Mouse (Mus musculus) intestine, postnatal 0 days (tissue): ENCODE data around the gene Itga8. TPM values are rescaled to one million over a fixed set of nuclear protein-coding genes. Genes with fewer than 3 reads are reported as not detected.

ENCODE experiments used
- ATAC-seq: fragments of 200-750 bp; cut with Nextera tagmentation; 2 replicates; pipeline ENCODE4 v1.8.0; 2017; ENCODE audit warnings: mild to moderate bottlenecking, moderate TSS enrichment, moderate library complexity
- H3K27ac ChIP-seq: fragments of 300-500 bp; sonication (generic); 2 replicates; pipeline ENCODE4 v1.5.1; 2014; ENCODE audit warnings: mild to moderate bottlenecking, low read depth, low read length, moderate library complexity
- H3K27me3 ChIP-seq: fragments of 300-500 bp; sonication (generic); replicated peaks from 2 replicates; pipeline ENCODE4 v1.6.1; 2014; ENCODE audit warnings: low read length, mixed read lengths; ENCODE audit not compliant: control insufficient read depth, insufficient read depth
- H3K36me3 ChIP-seq: fragments of 300-500 bp; sonication (generic); 2 replicates; pipeline ENCODE4 v1.6.1; 2014; ENCODE audit warnings: mild to moderate bottlenecking, moderate library complexity; ENCODE audit not compliant: control insufficient read depth, insufficient read depth
- H3K4me1 ChIP-seq: fragments of 300-500 bp; sonication (generic); replicated peaks from 2 replicates; pipeline ENCODE4 v1.6.1; 2014; ENCODE audit warnings: antibody characterized with exemption, low read length, mixed read lengths; ENCODE audit not compliant: control insufficient read depth, insufficient read depth
- H3K4me2 ChIP-seq: fragments of 300-500 bp; sonication (generic); replicated peaks from 2 replicates; pipeline ENCODE4 v1.6.1; 2014; ENCODE audit warnings: low read depth, mild to moderate bottlenecking, moderate library complexity
- H3K4me3 ChIP-seq: fragments of 300-500 bp; sonication (generic); 2 replicates; pipeline ENCODE4 v1.5.1; 2014; ENCODE audit warnings: low read depth, low read length
- H3K9ac ChIP-seq: fragments of 300-500 bp; sonication (generic); 2 replicates; pipeline ENCODE4 v1.6.1; 2014; ENCODE audit warnings: mild to moderate bottlenecking, low read depth, low read length
- H3K9me3 ChIP-seq: fragments of 300-500 bp; sonication (generic); 2 replicates; pipeline ENCODE4 v1.6.1; 2016; ENCODE audit warnings: mixed run types; ENCODE audit not compliant: control insufficient read depth
- CTCF ChIP-seq: sonication (generic); IDR thresholded peaks from 2 replicates; pipeline ENCODE4 v1.5.1; 2016; ENCODE audit warnings: low read depth, mild to moderate bottlenecking, control low read depth, antibody characterized with exemption, moderate library complexity
- WGBS: fragments of 180-500 bp; shearing (Covaris S2); extraction: QIAGEN DNeasy Blood & Tissue Kit; methylation state at CpG from one replicate; pipeline ENCODE4 v1.1.7; 2014; 5-methylcytosine and 5-hydroxymethylcytosine counted together
- polyA plus RNA-seq: library from polyadenylated mRNA; unstranded; fragments of >200 nt; fragmentation: Nextera tagmentation; extraction: Ambion mirVana; gene quantifications from 2 replicates; pipeline ENCODE4 v1.2.1, GENCODE M21; 2015

Itga8 gene
- polyA plus RNA-seq, 1 experiment from 2014 or later: 5.2 TPM

DNA sequence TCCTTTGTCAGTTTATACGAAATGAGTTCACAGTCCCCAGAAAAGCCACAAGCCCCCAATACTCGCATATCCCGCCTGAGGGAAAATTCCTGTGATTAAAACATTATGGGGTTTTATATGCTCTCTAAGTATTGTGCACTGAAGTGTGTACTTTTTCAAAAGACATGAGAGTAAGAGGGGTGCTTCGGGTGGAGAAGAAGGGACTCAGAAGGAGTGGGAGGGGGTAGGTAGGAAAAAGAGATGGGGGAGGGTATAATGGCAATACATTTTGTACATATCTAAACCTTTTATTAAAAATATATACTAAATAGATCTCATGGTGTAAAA is 88.3 kb downstream of the Itga8 start:
- no peaks in the 10 kb centered on the region for H3K27me3 ChIP-seq
- no peak for TF ChIP-seq CTCF
- H3K9me3 ChIP-seq: no peaks in the 10 kb centered on the region
- no peak overlapping the region for H3K4me2 ChIP-seq
- no peaks in the 10 kb centered on the region for H3K4me1 ChIP-seq
- H3K4me3 ChIP-seq: no peak overlapping the region
- no peak overlapping the region for H3K9ac ChIP-seq
- ATAC-seq: no peak
- H3K36me3 ChIP-seq: no peaks in the 10 kb centered on the region
- H3K27ac ChIP-seq: no peak overlapping the region
- WGBS: 55% methylated on average over 4 of the region's 4 CpGs

DNA sequence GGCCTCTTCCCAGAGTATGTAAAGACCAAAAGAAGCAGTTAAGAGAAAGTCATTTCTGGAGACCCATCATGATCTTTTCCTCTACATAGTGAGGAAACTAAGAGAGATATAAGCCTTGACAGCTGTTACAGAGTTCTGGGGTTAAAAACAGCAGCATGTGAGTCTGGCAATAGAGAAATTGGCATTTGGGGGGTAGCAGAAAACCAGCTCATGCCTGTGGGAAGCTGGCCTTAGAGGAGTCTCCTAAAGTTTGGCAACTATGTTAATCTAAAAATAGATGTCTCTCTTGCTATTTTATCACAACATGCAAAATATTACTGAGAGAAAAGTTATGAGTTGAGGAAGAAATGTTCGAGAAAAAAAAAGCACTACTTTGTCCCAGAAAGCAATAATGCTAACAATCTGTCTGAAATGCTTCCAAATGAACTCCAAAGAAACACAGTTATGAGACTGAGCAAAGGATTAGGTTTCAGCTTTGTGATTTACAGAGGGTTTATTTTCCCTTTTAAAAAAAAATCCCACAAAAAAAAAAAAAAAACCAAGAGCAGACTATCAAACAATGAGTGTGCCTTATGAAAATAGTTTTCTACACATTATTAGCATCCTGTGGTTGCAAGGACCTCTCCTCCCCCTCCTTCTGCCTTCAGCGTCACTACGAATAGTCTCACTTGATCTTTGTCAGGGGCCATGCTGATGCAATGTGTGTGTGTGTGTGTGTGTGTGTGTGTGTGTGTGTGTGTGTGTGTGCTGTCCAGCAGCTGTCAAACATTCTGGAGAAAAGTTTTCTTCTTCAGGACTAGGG is 88.9 kb downstream of the Itga8 start:
- H3K9ac ChIP-seq: no peak overlapping the region
- WGBS: 52% methylated on average over 3 of the region's 3 CpGs
- no peak overlapping the region for H3K4me2 ChIP-seq
- H3K27me3 ChIP-seq: no peaks in the 10 kb centered on the region
- H3K9me3 ChIP-seq: no peaks in the 10 kb centered on the region
- no peak overlapping the region for H3K4me3 ChIP-seq
- no peaks in the 10 kb centered on the region for H3K36me3 ChIP-seq
- H3K4me1 ChIP-seq: no peaks in the 10 kb centered on the region
- no peak for TF ChIP-seq CTCF
- ATAC-seq: no peak
- H3K27ac ChIP-seq: no peak overlapping the region

GRCm38 (mm10) chr2:12208142-12208541 is 93.6 kb downstream of the Itga8 start:
- TF ChIP-seq CTCF: no peak
- Histone ChIP-seq H3K36me3 (no peaks in the 10 kb centered on the region), H3K9ac (no peak overlapping the region), H3K4me2 (no peak overlapping the region), H3K27me3 (no peaks in the 10 kb centered on the region), H3K27ac (no peak overlapping the region), H3K4me3 (no peak overlapping the region), H3K9me3 (no peaks in the 10 kb centered on the region), H3K4me1 (no peaks in the 10 kb centered on the region)
- no peak for ATAC-seq
- WGBS: 67% methylated on average over 6 of the region's 6 CpGs

DNA sequence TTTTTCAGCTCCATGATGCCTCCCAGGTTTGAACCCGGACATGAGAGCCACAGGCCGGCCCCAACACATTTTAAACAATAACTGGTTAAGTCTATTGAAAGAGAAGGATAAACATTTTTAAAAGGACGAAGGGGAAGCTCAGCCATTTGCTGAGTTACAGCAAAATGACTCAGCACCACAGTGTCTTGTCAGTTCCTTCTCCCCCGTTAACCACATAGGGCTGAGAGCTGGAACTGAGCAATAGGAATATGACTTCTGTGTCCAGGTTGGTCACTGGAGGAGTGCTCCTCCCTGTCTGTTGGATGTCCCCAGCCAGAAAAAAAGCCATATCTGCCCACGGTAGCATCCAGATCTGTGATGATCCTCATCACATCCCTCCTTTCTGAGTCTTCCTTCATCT is 95.4 kb downstream of the Itga8 start:
- Histone ChIP-seq H3K4me3 (no peak overlapping the region), H3K4me1 (no peaks in the 10 kb centered on the region), H3K36me3 (no peaks in the 10 kb centered on the region), H3K9me3 (no peaks in the 10 kb centered on the region), H3K9ac (no peak overlapping the region), H3K4me2 (no peak overlapping the region), H3K27me3 (no peaks in the 10 kb centered on the region), H3K27ac (no peak overlapping the region)
- no peak for ATAC-seq
- TF ChIP-seq CTCF: no peak
- 47% methylated on average over 5 of the region's 5 CpGs for WGBS

DNA sequence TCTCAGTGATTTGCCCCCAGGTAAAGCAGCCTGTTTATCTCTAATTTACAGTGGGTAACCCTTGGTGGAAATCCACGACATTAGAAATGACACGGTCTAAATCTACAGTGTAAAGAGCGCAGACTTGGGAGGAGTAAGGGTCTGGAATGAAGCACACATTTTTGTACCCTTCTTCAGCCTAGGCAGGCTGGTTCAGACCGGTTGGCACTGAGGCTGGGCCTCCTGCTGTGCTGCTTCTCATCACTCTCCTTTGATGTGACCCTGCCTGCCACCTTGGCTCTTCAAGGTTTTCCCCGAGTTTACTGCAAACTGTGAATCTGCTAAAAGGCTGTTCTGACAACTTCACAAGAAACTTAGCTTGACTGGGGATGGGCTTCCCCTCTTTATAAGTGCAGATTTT is 95.8 kb downstream of the Itga8 start:
- no peak overlapping the region for H3K4me2 ChIP-seq
- no peak for ATAC-seq
- no peak overlapping the region for H3K9ac ChIP-seq
- no peaks in the 10 kb centered on the region for H3K4me1 ChIP-seq
- no peak overlapping the region for H3K4me3 ChIP-seq
- no peak for TF ChIP-seq CTCF
- H3K36me3 ChIP-seq: no peaks in the 10 kb centered on the region
- no peak overlapping the region for H3K27ac ChIP-seq
- no peaks in the 10 kb centered on the region for H3K27me3 ChIP-seq
- H3K9me3 ChIP-seq: no peaks in the 10 kb centered on the region
- WGBS: 52% methylated on average over 5 of the region's 5 CpGs

DNA sequence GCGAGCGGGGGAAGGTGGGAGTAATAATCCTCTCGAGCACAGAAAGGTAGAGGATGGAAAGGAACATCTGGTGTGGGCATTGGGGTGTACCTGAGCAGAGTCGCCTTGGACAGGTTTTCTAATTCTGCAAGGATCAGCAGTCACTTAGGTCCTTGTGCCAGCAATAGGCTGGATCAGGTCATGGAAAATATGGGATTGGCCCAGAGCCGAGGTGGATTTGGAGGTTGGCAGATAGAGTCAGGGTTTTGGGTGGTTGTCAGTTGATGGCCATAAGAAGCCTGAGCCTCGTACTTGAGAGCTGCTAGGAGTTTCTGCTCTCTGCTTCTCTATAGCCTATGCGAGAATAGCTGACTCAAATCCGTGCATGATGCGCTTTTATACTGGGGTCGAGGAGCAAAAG is 98.5 kb downstream of the Itga8 start:
- WGBS: 85% methylated on average over 10 of the region's 10 CpGs
- Histone ChIP-seq H3K27me3 (no peaks in the 10 kb centered on the region), H3K9ac (no peak overlapping the region), H3K36me3 (no peaks in the 10 kb centered on the region), H3K27ac (no peak overlapping the region), H3K4me3 (no peak overlapping the region), H3K4me1 (no peaks in the 10 kb centered on the region), H3K9me3 (no peaks in the 10 kb centered on the region), H3K4me2 (no peak overlapping the region)
- no peak for ATAC-seq
- TF ChIP-seq CTCF: no peak
